Mouse (Mus musculus): ENCODE measurements at regions not wholly inside any gene's neighbourhood (a gene's known extent, or its start where the extent isn't known, plus 50 kb on each side); places are given as distances from the start of the nearest gene placed in this dataset.

- DNase-seq (ENCODE audit: low spot score in 2 of 2) = no peak
Observed at GRCm38 (mm10) chr4:8374737-8375489, 136.1 kb upstream of the Car8 start.

DNA sequence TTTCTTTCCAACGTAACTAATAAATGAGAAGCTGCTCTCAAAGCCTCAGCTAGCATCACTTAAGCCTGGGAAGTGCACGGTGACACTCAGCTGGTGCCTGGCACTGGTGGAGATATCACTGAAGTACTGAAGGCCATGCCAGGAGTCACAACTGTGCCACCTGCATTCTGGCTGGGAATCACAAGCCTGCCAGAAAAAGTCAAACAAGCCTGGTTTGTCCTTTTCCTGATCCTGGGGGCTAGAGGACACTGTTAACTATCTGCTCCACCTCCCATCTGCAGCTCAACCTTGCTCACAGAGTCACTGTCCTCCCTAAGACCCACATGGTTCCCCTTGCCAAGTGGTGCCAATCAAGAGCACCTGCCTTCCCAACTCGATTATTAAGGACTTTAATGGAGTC, 135.2 kb upstream of the Car8 start:
- no peak for DNase-seq (ENCODE audit: low spot score in 2 of 2)

DNA sequence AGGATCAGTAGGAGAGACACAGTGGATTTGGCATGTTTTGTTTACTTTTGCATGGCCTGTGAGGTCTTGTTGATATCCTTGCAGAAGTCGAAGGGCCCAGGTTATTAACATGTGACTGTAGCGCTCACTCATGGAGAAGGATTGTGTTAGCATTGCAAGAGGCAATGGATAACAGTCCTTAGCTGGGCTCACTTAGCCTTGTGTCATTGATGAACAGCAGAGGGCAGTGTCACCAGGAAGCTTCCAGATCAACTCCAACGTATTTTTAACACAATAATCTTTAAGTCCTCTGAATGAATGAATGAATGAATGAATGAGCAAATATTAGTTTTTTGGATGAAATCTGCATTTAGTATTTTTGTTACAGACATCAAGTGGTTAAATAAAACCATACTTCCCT, 133.2 kb upstream of the Car8 start:
- DNase-seq (ENCODE audit: low spot score in 2 of 2) = no peak

GRCm38 (mm10) chr4:8370786-8371185, 131.9 kb upstream of the Car8 start:
- no peak for DNase-seq (ENCODE audit: low spot score in 2 of 2)

- DNase-seq (ENCODE audit: low spot score in 2 of 2) = no peak
Observed at GRCm38 (mm10) chr4:8367487-8368276, 128.8 kb upstream of the Car8 start.

DNA sequence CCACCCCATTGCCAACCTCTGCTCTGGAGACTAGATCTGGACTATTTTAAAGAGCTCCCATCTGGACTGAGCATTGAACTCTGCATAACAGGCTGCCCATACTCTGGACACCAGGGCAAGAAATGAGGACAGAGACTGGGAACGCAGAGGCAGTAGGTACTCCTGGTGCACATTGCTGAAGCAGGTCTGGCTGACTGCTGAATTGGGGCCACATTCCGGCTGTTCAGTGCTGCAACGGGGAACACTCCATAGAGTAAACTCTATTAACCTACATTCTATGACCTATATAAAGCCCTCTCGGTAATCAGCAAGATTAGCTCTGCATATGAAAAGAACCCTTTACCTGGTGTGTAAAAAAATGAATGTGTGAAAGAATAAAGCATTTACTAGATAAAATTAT, 128.1 kb upstream of the Car8 start:
- DNase-seq (ENCODE audit: low spot score in 2 of 2) = no peak

DNA sequence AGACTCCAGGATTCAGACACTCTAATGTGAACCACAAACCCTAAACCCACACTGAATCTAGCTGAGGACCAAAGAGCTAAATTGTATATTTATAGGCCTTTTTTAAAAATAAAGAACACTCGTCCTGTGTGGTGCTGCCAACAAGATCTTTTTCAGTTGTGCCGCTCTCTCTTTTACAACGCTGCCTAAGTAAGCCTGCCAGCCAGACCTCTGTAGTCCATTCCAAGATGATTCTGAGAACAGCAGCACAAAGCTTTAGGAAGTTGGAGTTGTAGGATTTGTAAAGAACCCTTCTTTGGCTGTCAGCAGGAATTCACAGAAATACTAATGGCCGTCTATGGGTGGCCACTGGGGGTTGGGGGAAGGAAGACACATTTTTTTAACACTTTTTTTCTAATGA, 123.6 kb upstream of the Car8 start:
- no peak for DNase-seq (ENCODE audit: low spot score in 2 of 2)

DNA sequence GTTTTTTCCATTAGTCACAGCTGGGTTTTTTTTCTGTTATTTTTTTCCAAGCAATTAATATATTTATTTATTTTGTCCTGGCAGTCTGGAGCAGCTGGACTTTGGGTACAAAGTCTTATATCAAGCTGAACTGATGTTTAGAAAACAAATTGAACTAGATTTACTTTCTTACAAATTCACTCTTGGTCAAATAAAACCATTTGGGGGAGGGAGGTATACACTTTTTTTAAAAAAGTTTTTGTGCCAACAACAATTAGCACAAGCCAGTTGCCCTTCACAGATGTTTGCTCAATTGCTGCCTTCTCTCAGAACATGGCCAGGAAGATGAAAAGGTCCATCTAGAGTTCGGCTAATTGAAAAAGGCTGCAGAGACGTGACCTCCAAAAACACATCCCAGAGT, 123.1 kb upstream of the Car8 start:
- no peak for DNase-seq (ENCODE audit: low spot score in 2 of 2)

DNA sequence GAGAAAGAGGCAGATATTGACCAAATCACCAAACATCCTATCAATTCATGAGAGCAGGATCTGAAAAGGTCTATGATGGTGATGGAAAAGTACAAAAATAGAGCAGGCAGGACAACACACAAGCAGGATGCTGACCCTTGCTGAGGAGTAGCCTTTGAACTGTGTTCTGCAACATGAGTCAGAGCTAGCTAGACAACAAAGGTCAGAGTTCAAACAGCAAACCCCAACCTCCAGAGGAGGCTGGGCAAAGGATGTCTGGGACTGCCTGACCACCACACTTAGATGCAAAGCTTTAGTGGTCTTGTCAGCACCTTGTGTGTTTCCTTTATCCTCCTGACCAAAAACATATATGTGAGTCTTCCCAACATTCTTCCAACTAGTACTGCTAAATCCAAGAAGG, 122.5 kb upstream of the Car8 start:
- DNase-seq (ENCODE audit: low spot score in 2 of 2) = no peak

- no peak for DNase-seq (ENCODE audit: low spot score in 2 of 2)
Observed at GRCm38 (mm10) chr4:8357443-8357842, 118.6 kb upstream of the Car8 start.

DNA sequence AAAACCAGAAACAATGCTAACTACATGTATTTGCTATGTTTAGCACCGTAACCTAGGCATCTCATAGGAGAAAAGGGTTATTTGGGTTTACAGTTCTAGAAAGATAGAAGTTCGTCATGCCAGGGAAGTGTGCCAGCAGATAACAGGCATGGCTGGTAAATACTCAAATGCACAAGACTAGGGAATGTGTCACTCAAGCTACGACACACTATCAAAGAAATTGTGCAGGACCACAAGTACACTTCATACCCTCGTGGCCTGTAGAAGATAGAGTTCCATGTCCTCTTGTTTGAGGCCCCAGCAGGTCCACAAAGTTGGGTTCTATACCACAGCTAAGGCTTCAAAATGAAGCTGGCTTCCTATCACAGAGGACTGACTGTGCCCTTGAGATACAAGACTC, 103.1 kb upstream of the Car8 start:
- no peak for DNase-seq (ENCODE audit: low spot score in 2 of 2)

GRCm38 (mm10) chr4:8309241-8309987, 70.6 kb upstream of the Car8 start:
- no peak for DNase-seq (ENCODE audit: low spot score in 2 of 2)

DNA sequence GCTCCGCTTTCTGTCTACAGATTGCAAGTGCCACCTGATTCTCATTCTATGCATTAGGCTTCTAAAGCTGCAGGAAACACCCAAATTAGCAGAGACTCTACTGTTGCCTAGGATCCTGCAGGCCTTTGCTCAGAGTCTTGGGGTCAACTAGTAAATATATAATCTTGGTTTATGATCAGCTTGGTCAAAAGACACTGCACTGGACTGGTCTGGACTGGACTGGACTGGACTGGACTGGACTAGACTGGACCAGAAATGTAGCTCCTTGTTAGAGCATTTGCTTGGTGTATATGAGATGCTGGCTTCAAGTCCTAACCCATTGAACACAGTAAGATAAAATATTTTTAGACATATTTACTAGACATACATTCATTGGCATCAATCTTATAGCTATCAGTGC, 53.7 kb upstream of the Car8 start:
- no peak for DNase-seq (ENCODE audit: low spot score in 2 of 2)

DNA sequence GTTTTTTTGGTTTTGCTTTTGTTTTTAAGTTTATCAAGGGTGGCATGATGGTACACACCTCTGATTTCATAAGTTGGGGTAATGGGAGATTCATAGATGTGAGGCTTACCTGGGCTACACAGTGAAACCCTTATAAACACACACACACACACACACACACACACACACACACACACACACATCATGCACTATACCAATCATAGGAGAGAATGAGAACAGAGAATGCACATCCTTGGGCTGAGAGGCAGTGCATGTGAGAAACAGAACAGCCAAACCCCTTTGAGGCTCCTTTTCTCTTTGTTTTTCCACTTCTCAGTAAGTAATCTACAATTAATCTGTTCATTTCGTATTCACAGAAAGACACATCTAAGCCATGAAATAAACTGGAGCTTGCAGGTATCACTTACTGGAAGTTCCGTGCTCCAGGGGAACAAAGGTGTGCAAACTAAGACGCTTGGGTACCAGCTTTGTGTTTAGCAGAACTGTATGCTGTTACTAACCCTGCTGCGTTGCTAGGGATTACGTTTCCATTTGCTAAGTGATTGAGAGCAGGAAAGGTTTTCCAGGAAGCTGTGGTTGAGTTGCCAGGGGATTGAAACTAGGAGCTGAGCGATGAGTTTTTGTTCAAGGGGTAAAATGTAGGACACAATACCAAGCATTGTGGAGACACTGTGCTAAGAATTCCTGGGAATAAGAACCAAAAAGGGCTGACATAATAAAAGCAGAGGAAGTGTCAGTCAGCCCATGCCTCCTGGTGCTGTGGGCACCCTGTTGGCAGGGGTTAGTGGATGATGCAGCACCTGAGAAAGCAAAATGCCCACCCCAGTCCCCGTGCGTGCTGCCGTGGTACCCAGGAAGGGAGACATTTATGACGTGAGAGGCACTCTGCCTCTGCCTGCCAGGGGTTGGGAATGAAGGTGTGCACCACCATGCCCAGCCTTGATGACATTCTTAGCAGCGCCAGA, 53.0 kb upstream of the Car8 start:
- no peak for DNase-seq (ENCODE audit: low spot score in 2 of 2)

GRCm38 (mm10) chr4:8289901-8290300, 51.1 kb upstream of the Car8 start:
- no peak for DNase-seq (ENCODE audit: low spot score in 2 of 2)
